Mouse (Mus musculus) stomach, embryonic 16.5 days (tissue): ENCODE data around the gene Ptpn3. TPM values are rescaled to one million over a fixed set of nuclear protein-coding genes. Genes with fewer than 3 reads are reported as not detected.

ENCODE experiments used
- ATAC-seq: fragments of 200-750 bp; cut with Nextera tagmentation; 2 replicates; pipeline ENCODE4 v1.8.0; 2017; ENCODE audit warnings: moderate number of reproducible peaks, moderate TSS enrichment; ENCODE audit not compliant: insufficient read depth, low FRiP score
- H3K27ac ChIP-seq: fragments of 300-500 bp; sonication (generic); 2 replicates; pipeline ENCODE4 v1.5.1; 2014; ENCODE audit warnings: low read length
- H3K27me3 ChIP-seq: fragments of 300-500 bp; sonication (generic); 2 replicates; pipeline ENCODE4 v1.6.1; 2014; ENCODE audit warnings: low read length, control low read depth, mixed read lengths; ENCODE audit not compliant: control insufficient read depth, insufficient read depth
- H3K36me3 ChIP-seq: fragments of 300-500 bp; sonication (generic); 2 replicates; pipeline ENCODE4 v1.6.1; 2014; ENCODE audit warnings: low read length; ENCODE audit not compliant: control insufficient read depth, insufficient read depth
- H3K4me1 ChIP-seq: fragments of 300-500 bp; sonication (generic); 2 replicates; pipeline ENCODE4 v1.6.1; 2014; ENCODE audit warnings: low read length, control low read depth, mixed read lengths; ENCODE audit not compliant: control insufficient read depth, insufficient read depth
- H3K4me2 ChIP-seq: fragments of 300-500 bp; sonication (generic); 2 replicates; pipeline ENCODE4 v1.6.1; 2014; ENCODE audit warnings: low read depth, low read length, mixed read lengths
- H3K4me3 ChIP-seq: fragments of 300-500 bp; sonication (generic); replicated peaks from 2 replicates; pipeline ENCODE4 v1.5.1; 2014; ENCODE audit warnings: mild to moderate bottlenecking, low read length
- H3K9ac ChIP-seq: fragments of 300-500 bp; sonication (generic); 2 replicates; pipeline ENCODE4 v1.6.1; 2014; ENCODE audit warnings: low read length
- H3K9me3 ChIP-seq: fragments of 300-500 bp; sonication (generic); replicated peaks from 2 replicates; pipeline ENCODE4 v1.6.1; 2016; ENCODE audit warnings: low read length, control low read depth; ENCODE audit not compliant: control insufficient read depth
- WGBS: fragments of 180-500 bp; shearing (Covaris S2); extraction: QIAGEN DNeasy Blood & Tissue Kit; methylation state at CpG from one replicate; pipeline ENCODE4 v1.1.7; 2014; 5-methylcytosine and 5-hydroxymethylcytosine counted together
- polyA plus RNA-seq: library from polyadenylated mRNA; unstranded; fragments of >200 nt; fragmentation: Nextera tagmentation; extraction: Ambion mirVana; gene quantifications from 2 replicates; pipeline ENCODE4 v1.2.1, GENCODE M21; 2015

Gene Ptpn3
- polyA plus RNA-seq, 1 experiment from 2014 or later = 7.1 TPM

GRCm38 (mm10) chr4:57300469-57301409, 898 bp downstream of the Ptpn3 start:
- peak overlapping the region; percentile 87 for H3K27ac ChIP-seq
- H3K4me2 ChIP-seq = peak overlapping the region; percentile 86
- H3K9ac ChIP-seq = peak overlapping the region; percentile 86
- peaks cover 17% of the 10 kb centered on the region for H3K4me1 ChIP-seq
- H3K9me3 ChIP-seq = no peaks in the 10 kb centered on the region
- peak overlapping the region; percentile 83 for H3K4me3 ChIP-seq
- H3K27me3 ChIP-seq = peaks cover 5% of the 10 kb centered on the region; the same call in 1 of the 2 replicates
- no peak for ATAC-seq
- H3K36me3 ChIP-seq = no peaks in the 10 kb centered on the region
- under 1% methylated on average over 37 of the region's 37 CpGs for WGBS

- H3K4me3 ChIP-seq = peak overlapping the region; percentile 83
- WGBS = under 1% methylated on average over 94 of the region's 97 CpGs
- H3K27ac ChIP-seq = peak overlapping the region; percentile 85
- peak overlapping the region; percentile 86 for H3K9ac ChIP-seq
- H3K9me3 ChIP-seq = no peaks in the 10 kb centered on the region
- H3K4me2 ChIP-seq = peak overlapping the region; percentile 86
- peak; percentile 70 for ATAC-seq
- H3K4me1 ChIP-seq = peaks cover 24% of the 10 kb centered on the region
- peaks cover 5% of the 10 kb centered on the region; the same call in 1 of the 2 replicates for H3K27me3 ChIP-seq
- H3K36me3 ChIP-seq = no peaks in the 10 kb centered on the region
Measured at GRCm38 (mm10) chr4:57299701-57300468, 1.8 kb downstream of the Ptpn3 start.

GRCm38 (mm10) chr4:57299308-57299700, 2.3 kb downstream of the Ptpn3 start:
- Histone ChIP-seq H3K27me3 (peaks cover 5% of the 10 kb centered on the region; the same call in 1 of the 2 replicates), H3K4me1 (peaks cover 24% of the 10 kb centered on the region), H3K4me2 (peak overlapping the region; percentile 86), H3K27ac (no peak overlapping the region), H3K9ac (peak overlapping the region; percentile 86), H3K9me3 (no peaks in the 10 kb centered on the region), H3K4me3 (peak overlapping the region; percentile 83), H3K36me3 (no peaks in the 10 kb centered on the region)
- no peak for ATAC-seq
- 4% methylated on average over 9 of the region's 9 CpGs for whole genome bisulfite sequencing

GRCm38 (mm10) chr4:57298181-57298580, 3.5 kb downstream of the Ptpn3 start:
- Histone ChIP-seq H3K4me2 (peak overlapping the region; percentile 86; the same call in 1 of the 2 replicates), H3K9me3 (no peaks in the 10 kb centered on the region), H3K27ac (no peak overlapping the region), H3K4me1 (peaks cover 24% of the 10 kb centered on the region), H3K4me3 (no peak overlapping the region), H3K36me3 (no peaks in the 10 kb centered on the region), H3K27me3 (peaks cover 5% of the 10 kb centered on the region; the same call in 1 of the 2 replicates), H3K9ac (no peak overlapping the region)
- ATAC-seq = no peak
- WGBS = 67% methylated on average over 4 of the region's 4 CpGs

GRCm38 (mm10) chr4:57294971-57295656, 6.5 kb downstream of the Ptpn3 start:
- no peak overlapping the region for H3K4me3 ChIP-seq
- H3K4me2 ChIP-seq = no peak overlapping the region
- ATAC-seq = peak; percentile 73
- WGBS = 38% methylated on average over 9 of the region's 9 CpGs
- no peaks in the 10 kb centered on the region for H3K36me3 ChIP-seq
- no peaks in the 10 kb centered on the region for H3K9me3 ChIP-seq
- peaks cover 5% of the 10 kb centered on the region; the same call in 1 of the 2 replicates for H3K27me3 ChIP-seq
- peak overlapping the region; percentile 2; the same call in 1 of the 2 replicates for H3K27ac ChIP-seq
- H3K9ac ChIP-seq = 0 out of 2 replicates have a peak overlapping the region, but pooled peaks have one; percentile 1
- peaks cover 21% of the 10 kb centered on the region for H3K4me1 ChIP-seq

GRCm38 (mm10) chr4:57292670-57293069, 9.0 kb downstream of the Ptpn3 start:
- Histone ChIP-seq H3K4me1 (peaks cover 17% of the 10 kb centered on the region), H3K9ac (no peak overlapping the region), H3K27ac (no peak overlapping the region), H3K36me3 (no peaks in the 10 kb centered on the region), H3K4me3 (no peak overlapping the region), H3K9me3 (no peaks in the 10 kb centered on the region), H3K27me3 (no peaks in the 10 kb centered on the region), H3K4me2 (no peak overlapping the region)
- no peak for ATAC-seq
- 82% methylated on average over 5 of the region's 5 CpGs for WGBS

GRCm38 (mm10) chr4:57290049-57290448, 11.6 kb downstream of the Ptpn3 start:
- Histone ChIP-seq H3K4me1 (peaks cover 6% of the 10 kb centered on the region), H3K4me2 (no peak overlapping the region), H3K27me3 (no peaks in the 10 kb centered on the region), H3K36me3 (no peaks in the 10 kb centered on the region), H3K27ac (no peak overlapping the region), H3K9me3 (no peaks in the 10 kb centered on the region), H3K4me3 (no peak overlapping the region), H3K9ac (no peak overlapping the region)
- ATAC-seq = no peak
- WGBS = 82% methylated on average over 6 of the region's 6 CpGs

GRCm38 (mm10) chr4:57287808-57288207, 13.8 kb downstream of the Ptpn3 start:
- no peak for ATAC-seq
- 88% methylated on average over 3 of the region's 3 CpGs for WGBS

More at GRCm38 (mm10) chr4:57287808-57288207, 13.8 kb downstream of the Ptpn3 start:
- Histone ChIP-seq H3K27me3 (no peaks in the 10 kb centered on the region), H3K4me3 (no peak overlapping the region), H3K27ac (no peak overlapping the region), H3K9ac (no peak overlapping the region), H3K4me1 (peaks cover 6% of the 10 kb centered on the region; the same call in 1 of the 2 replicates), H3K4me2 (no peak overlapping the region), H3K36me3 (no peaks in the 10 kb centered on the region), H3K9me3 (no peaks in the 10 kb centered on the region)
